Mouse (Mus musculus) gastrocnemius, postnatal 14 days (tissue): ENCODE results near the gene Wnk2. TPM values are rescaled to one million over a fixed set of nuclear protein-coding genes. Genes with fewer than 3 reads are reported as not detected.

Experiments used
- DNase-seq: peaks from one replicate; pipeline ENCODE4 v3.0.0; 2021; ENCODE audit warnings: mixed read lengths
- intact Hi-C: fragments of 180-260 bp; cut with DNase I; formaldehyde crosslinking; loops from one replicate; pipeline ENCODE4 v1.15.1; 2025; ENCODE audit warnings: low total_unique reads
- total RNA-seq, 2 experiments: library from RNA; stranded (reverse); gene quantifications; 2 replicates each; pipeline ENCODE4 v1.2.3; 2021

Gene Wnk2
- total RNA-seq, 2 experiments from 2014 or later = 41.7 to 45.1 TPM

DNA sequence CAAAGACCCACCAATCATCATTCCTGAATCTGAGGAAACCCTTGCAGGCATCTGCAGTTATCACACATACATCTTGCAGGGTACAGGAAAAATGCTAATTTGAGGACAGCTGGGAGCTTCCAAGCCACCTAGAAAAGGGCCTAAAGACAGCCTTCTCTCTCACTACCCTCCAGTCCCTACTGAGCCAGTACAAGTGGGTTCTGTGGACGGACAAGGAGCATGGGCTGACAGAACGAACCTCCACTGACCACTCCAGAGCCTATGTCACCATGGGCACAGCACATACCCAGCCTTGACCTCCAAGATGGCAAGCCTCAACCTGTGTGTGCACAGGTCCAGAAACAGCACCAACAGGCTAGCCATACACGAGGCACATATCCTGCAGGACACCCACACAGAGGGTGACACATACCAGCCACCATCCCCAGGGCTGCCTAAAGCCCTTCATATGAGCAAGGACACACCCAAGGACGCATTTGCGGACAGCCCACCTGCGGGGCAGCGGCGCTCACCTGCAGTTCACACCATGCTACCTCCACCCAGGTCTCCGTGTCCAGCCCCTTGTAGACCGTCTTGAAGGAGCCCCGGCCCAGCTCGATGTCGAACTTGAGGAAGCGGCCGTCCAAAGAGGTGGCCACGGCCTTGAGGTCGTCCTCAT is 1.6 kb downstream of the Wnk2 start:
- no peak for DNase-seq
- intact Hi-C loops = no loop called here

GRCm38 (mm10) chr13:49145396-49145795 is 2.4 kb downstream of the Wnk2 start:
- DNase-seq = peak; percentile 77
- intact Hi-C loops = no loop called here

DNA sequence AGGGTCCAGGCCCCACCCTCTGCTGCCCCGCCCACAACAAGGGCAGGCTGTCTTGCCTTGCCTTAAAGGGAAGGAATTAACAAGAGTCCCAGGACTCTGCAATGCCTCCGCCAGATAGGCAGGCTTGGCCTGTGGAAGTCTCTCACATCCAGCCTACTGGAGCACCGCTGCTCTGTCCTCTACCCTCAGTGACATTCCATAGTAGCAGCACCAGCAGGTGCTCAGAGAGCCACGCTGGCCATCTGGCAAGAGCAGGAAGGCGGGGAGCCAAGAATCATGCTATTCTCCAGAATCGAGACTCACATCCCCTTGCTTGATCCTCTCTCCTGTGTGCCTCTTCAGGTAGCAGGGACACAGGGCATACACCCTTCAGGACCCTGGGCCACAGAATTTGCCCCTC is 3.4 kb downstream of the Wnk2 start:
- intact Hi-C loops = no loop called here
- peak; percentile 32 for DNase-seq

DNA sequence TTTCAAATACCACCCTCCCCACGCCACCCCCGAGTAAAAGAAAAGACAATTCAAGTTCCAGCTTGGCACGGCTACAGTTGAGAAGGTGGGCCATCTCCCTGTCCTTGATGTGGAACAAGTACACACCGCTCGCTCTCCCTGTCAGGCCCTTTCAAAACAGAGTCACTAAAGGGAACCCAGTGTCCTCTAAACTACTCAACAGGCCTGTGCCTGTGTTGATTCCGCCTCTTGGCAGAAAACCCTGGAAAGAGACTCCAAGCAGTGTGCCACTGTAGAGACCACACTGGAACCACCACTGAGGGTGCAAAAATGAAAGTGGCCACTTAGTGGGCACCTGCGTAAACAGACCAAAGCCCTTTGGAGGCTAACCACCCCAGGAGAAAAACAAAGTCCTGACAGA is 4.5 kb downstream of the Wnk2 start:
- DNase-seq = no peak
- intact Hi-C loops = no loop called here

DNA sequence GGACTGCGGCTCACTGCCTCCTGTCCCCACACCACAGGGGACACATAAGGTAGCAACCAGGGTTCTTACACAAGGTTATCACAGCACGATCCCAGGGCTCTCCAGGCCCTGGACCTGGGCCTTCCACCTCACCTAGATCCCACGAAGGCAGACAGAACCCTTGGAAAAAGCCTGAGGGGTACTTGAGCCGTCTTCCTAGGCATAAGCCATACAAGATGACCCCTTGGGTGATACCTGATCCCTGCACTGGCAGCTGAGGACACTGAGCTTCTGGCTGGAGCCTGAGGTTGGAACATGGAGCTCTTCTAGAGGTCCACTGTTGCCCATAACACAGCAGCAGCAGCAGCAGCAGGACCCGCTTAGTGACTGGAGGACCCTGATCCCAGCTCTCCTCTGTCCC is 5.4 kb downstream of the Wnk2 start:
- DNase-seq = no peak
- intact Hi-C loops = no loop called here

DNA sequence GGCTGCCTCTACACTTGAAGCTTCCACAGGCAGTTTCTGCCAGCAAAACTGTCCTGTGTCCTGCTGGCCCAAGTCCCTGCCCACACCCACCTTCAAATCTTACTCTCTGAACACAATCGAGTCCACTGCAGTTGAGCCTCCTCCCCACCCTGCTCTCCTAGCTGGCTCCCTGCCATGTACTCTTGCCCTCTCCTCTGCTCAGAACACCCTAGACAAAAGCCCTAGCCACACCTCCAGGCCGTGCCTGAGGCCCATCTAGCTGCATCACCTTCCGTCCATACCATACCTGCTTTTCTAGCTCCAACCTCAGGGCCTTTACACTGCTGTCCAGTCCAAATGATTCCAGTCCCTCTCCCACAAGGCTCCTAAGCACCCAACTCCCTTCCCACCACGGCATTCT is 7.2 kb downstream of the Wnk2 start:
- DNase-seq = no peak
- intact Hi-C loops = no loop called here

DNA sequence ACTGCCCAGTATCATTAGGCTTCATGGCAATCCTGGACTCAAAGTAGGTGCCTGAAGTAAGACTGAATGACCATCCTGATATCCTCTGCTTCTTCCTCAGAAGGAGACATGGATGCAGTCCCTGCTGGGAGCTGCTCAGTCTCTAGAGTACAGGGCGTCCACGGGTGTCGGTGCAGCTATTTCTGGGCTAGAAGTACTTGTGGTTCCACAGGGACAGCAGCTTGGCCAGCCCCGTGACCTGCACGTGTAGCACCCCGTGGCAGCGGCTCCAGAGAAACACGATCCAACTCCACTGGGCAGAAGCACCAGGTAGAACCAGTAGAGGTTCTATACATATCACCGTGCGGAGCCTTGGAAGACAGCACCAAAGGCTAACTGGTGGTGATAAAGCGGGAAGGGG is 13.3 kb downstream of the Wnk2 start:
- DNase-seq = peak; percentile 46
- intact Hi-C loops = no loop called here

- DNase-seq = peak; percentile 45
- intact Hi-C loops = no loop called here
Measured at GRCm38 (mm10) chr13:49133125-49133524, 14.7 kb downstream of the Wnk2 start.

- DNase-seq = no peak
- intact Hi-C loops = no loop called here
Measured at GRCm38 (mm10) chr13:49131946-49132687, 15.7 kb downstream of the Wnk2 start.

GRCm38 (mm10) chr13:49131342-49131855 is 16.4 kb downstream of the Wnk2 start:
- intact Hi-C loops = no loop called here
- DNase-seq = no peak

- intact Hi-C loops = no loop called here
- DNase-seq = peak; percentile 72
Measured at GRCm38 (mm10) chr13:49129845-49130244, 18.0 kb downstream of the Wnk2 start.

GRCm38 (mm10) chr13:49129154-49129553 is 18.7 kb downstream of the Wnk2 start:
- intact Hi-C loops = no loop called here
- no peak for DNase-seq

GRCm38 (mm10) chr13:49127844-49128631 is 19.8 kb downstream of the Wnk2 start:
- intact Hi-C loops = no loop called here

GRCm38 (mm10) chr13:49122106-49122505 is 25.7 kb downstream of the Wnk2 start:
- no peak for DNase-seq
- intact Hi-C loops = no loop called here

More at GRCm38 (mm10) chr13:49127844-49128631, 19.8 kb downstream of the Wnk2 start:
- DNase-seq = peak; percentile 57

- intact Hi-C loops = no loop called here
- no peak for DNase-seq
Measured at GRCm38 (mm10) chr13:49117563-49117962, 30.3 kb downstream of the Wnk2 start.

DNA sequence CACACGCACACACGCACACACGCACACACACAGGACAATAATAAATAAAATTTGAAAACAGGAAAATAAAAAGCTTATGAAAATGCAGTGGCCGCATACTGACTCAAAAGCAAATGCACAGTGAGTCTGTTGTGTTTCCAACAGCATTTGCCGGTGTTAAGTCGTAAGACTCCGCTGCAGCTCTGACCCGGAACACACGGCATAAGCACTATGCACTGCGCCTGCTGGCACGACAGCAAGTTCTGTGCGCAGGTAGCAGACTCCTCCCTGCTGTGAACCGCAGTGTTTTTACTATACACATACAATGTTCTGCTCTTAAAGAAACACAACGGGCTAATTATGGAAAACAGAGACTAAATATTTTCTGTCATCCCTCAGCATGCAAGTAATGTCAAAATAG is 32.9 kb downstream of the Wnk2 start:
- DNase-seq = no peak
- intact Hi-C loops = no loop called here

- peak; percentile 58 for DNase-seq
- intact Hi-C loops = no loop called here
Measured at GRCm38 (mm10) chr13:49114116-49114515, 33.7 kb downstream of the Wnk2 start.

DNA sequence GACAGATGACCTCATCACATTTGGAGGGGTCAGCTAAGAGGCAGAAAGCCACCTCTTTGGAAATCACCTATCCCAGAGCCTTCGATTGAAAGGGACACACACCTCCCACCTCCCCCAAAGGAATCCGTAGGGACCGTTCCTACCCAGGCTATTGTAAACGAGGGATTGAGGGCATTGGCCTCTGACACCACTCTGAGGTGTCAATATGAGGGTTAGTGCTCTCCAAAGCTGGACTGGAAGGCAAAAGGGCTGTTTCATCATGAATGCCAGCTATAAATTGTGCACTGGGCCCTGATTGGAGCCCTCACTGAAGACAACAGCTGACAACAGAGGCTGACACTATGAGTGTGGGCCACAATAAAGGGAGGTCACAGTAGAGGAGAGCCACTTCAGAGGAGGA is 34.5 kb downstream of the Wnk2 start:
- intact Hi-C loops = no loop called here
- DNase-seq = no peak

DNA sequence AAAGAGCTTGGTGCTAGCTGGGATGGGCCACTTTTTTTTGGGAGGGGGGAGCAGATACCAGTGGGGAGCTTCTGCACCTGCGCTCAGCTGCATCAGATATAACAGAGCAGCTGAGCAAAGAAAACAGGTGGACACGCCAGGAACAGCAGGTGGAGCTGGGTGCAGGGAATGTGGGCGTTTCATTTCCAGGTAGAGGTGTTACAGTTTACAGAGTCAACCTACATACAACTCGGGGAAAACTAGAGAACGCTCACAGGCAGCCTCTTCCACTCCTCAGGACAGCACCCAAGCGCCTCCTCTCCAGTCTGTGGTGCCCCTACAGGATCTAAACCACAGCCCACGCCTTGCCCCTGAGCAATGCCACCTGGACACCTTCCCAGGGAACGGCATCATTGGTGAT is 35.2 kb downstream of the Wnk2 start:
- intact Hi-C loops = no loop called here
- no peak for DNase-seq

- intact Hi-C loops = no loop called here
- no peak for DNase-seq
Measured at GRCm38 (mm10) chr13:49109665-49110064, 38.1 kb downstream of the Wnk2 start.
